Mouse (Mus musculus) T-cell, adult 66 days (primary cell): ENCODE data around the gene Naa80. TPM values are rescaled to one million over a fixed set of nuclear protein-coding genes. Genes with fewer than 3 reads are reported as not detected.

Source experiments
- total RNA-seq, 2 experiments: library from RNA; stranded (reverse); gene quantifications; 3 replicates in 1 of 2; 4 replicates in 1 of 2; pipeline ENCODE4 v1.2.4; 2023

Naa80 gene
- 10 to 100 TPM in 1 of 2 experiments, 1 to 10 TPM in 1; 9.4 to 14.8 TPM for total RNA-seq

DNA sequence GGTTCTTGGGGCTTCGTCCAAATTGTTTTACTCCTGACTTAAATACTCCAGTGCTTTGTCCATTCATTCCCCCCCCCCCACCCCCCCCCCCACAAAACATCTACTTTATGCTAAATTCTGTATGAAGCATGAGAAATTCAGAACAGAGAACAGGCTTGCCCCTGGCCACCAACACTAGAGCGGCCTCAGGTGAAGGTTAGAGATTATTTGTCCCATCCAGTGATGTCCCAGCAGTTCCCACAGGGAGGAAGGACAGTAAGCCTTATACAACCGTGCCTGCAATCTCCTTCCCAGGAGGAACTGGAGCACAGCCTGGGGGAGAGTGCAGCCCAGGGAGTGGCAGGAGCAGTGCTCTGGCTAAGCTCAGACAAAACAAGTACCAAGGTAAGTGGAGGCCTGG is at the start of gene Naa80:
TSS of gene Naa80 (plus strand) at position 301 of the 400 bp plus-strand sequence.

DNA sequence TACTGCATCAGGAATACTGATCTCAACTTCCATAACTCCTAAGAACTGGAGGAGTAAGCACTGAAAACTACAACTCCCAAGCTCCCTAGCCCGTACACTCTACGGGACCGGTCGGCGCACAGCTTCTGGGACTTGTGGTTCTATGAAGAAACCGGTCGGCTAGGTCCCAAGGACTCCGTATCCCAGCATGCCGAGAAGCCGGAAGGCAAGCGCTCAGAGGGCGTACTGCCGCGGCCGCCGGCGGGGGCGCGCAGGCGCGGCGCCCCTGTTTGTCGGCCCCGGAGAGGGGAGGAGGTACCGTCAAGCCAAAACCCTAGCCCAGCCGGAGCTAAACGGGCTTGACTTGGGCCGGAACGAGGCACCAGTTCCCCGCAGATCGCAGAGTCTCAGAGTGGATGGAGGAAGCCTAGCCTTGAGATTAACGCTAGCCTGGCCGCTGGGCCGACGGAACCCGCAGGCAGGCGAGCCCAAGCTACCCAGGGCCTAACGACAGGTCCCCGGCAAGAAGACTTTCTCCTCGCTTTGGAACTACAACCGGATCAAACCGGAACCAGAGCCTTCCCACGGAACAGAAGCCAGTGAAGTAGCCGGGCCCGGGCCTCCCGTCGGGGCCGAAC is 44.8 kb upstream of the Naa80 start, which contains the start of gene Tmem115:
TSS of gene Tmem115 (plus strand) at position 155 of the 617 bp plus-strand sequence.

GRCm38 (mm10) chr9:107541474-107542351 is 37.0 kb upstream of the Naa80 start, which contains the start of the genes Cyb561d2 and Nprl2:
TSS of gene Cyb561d2 (minus strand) at chr9:107542193.
TSS of gene Nprl2 (plus strand) at chr9:107542226.

GRCm38 (mm10) chr9:107547026-107547425 is 31.7 kb upstream of the Naa80 start, which contains the start of gene Zmynd10:
TSS of gene Zmynd10 (plus strand) at chr9:107547298.

GRCm38 (mm10) chr9:107551117-107551889 is 27.4 kb upstream of the Naa80 start, which contains the start of gene Rassf1:
TSS of gene Rassf1 (plus strand) at chr9:107551555.

GRCm38 (mm10) chr9:107563029-107563581 is 15.6 kb upstream of the Naa80 start, which contains the start of gene Tusc2:
TSS of gene Tusc2 (plus strand) at chr9:107563255.

GRCm38 (mm10) chr9:107567702-107568319 is 10.9 kb upstream of the Naa80 start, which contains the start of gene Hyal2:
TSS of gene Hyal2 (plus strand) at chr9:107567945.

GRCm38 (mm10) chr9:107576357-107577107 is 2.2 kb upstream of the Naa80 start, which contains the start of gene Hyal1:
TSS of gene Hyal1 (plus strand) at chr9:107576927.

GRCm38 (mm10) chr9:107580501-107581317 is 2.0 kb downstream of the Naa80 start, which contains the start of gene Hyal3:
TSS of gene Hyal3 (plus strand) at chr9:107580818.

GRCm38 (mm10) chr9:107586974-107587832 is 8.5 kb downstream of the Naa80 start, which contains the start of gene Ifrd2:
TSS of gene Ifrd2 (plus strand) at chr9:107587642.

GRCm38 (mm10) chr9:107608741-107609432 is 30.2 kb downstream of the Naa80 start, which contains the start of gene Sema3b:
TSS of gene Sema3b (minus strand) at chr9:107609229.

Other genes starting within 250 kb of the Naa80 start
- 1 to 10 TPM; 7.9 to 8.4 TPM for gene Hemk1, start 240.5 kb upstream of the Naa80 start, total RNA-seq
- under 1 TPM in 1 of 2 experiments, not detected in 1; 0.50 TPM for gene 6430571L13Rik, start 238.3 kb upstream of the Naa80 start, total RNA-seq
- 1 to 10 TPM; 2.1 to 2.9 TPM for gene Cacna2d2, start 179.3 kb upstream of the Naa80 start, total RNA-seq
- gene Tmem115, start 44.9 kb upstream of the Naa80 start, total RNA-seq: 10 to 100 TPM; 33.5 to 34.2 TPM
- 10 to 100 TPM; 16.0 to 20.4 TPM for gene Cyb561d2, start 36.7 kb upstream of the Naa80 start, total RNA-seq
- 10 to 100 TPM; 27.7 to 32.8 TPM for gene Nprl2, start 36.7 kb upstream of the Naa80 start, total RNA-seq
- 1 to 10 TPM in 1 of 2 experiments, under 1 TPM in 1; 0.68 to 3.0 TPM for gene Zmynd10, start 31.6 kb upstream of the Naa80 start, total RNA-seq
- gene Rassf1, start 27.3 kb upstream of the Naa80 start, total RNA-seq: 10 to 100 TPM; 82.6 to 85.1 TPM
- 10 to 100 TPM; 22.7 to 28.4 TPM for gene Tusc2, start 15.6 kb upstream of the Naa80 start, total RNA-seq
- gene Hyal2, start 10.9 kb upstream of the Naa80 start, total RNA-seq: 1 to 10 TPM; 3.9 to 4.3 TPM
- 1 to 10 TPM; 1.9 to 2.2 TPM for gene Hyal1, start 2.0 kb upstream of the Naa80 start, total RNA-seq
- 1 to 10 TPM; 1.5 to 3.7 TPM for gene Hyal3, start 1.9 kb downstream of the Naa80 start, total RNA-seq
- 10 to 100 TPM; 24.5 to 35.8 TPM for gene Ifrd2, start 8.8 kb downstream of the Naa80 start, total RNA-seq
- gene Sema3b, start 30.3 kb downstream of the Naa80 start, total RNA-seq: under 1 TPM in 1 of 2 experiments, not detected in 1; 0.23 TPM
- 100 to 1,000 TPM; 472 to 497 TPM for gene Gnai2, start 56.5 kb downstream of the Naa80 start, total RNA-seq
- not detected for gene Slc38a3, start 90.6 kb downstream of the Naa80 start, total RNA-seq
- 1 to 10 TPM; 1.3 to 2.2 TPM for gene Gnat1, start 100.8 kb downstream of the Naa80 start, total RNA-seq
- not detected for gene Sema3f, start 131.6 kb downstream of the Naa80 start, total RNA-seq
- gene Rbm5, start 192.1 kb downstream of the Naa80 start, total RNA-seq: 100 to 1,000 TPM; 261 to 285 TPM